19 mouse cellular contexts compared by ENCODE assay signal in the genomic region with DNA sequence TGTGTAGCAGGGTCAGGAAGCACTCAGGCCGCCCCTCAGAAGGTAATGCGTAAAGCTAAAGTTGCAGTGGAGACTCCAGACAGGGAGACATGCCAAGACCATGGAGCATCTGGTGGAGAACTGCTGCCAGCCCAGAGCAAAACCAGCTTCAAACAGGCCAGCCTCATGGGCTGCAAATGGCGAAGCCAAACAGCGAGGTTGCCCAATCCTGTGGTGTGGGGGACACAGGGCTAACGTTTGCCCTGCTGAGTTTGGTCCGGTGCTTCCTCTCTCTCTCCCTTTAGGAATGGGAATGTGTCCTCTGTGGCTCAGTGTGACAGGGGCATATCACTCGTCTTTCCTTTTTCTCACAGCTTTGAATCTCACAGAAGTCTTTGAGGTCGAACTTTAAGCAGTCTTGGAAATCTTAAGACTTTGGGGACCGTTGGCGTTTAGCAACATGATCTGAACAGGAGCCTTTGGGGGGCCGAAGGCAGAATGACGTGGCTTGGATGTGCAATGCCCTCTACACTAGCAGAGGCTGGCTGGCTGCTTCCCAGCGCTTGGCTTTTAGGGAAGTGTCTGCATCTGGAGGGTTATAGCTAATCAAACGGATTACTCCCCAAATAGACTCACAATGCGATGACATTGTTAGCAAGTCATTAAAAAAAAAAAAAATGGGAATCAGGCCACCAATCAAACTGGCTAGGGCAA. TPM values are rescaled to one million over a fixed set of nuclear protein-coding genes. Genes with fewer than 3 reads are reported as not detected.
"Had no signal": no experiment of that assay in that cellular context is flagged by ENCODE, and none has a peak within 500 bp of the region (broad histone marks: within the 10 kb centered on the region; RNA-seq: fewer than 3 reads in every experiment).

No protein-coding gene starts in this region.

- ATAC-seq: hindbrain, embryonic 16.5 days; inflammation-experienced regulatory T-cells, adult 6 months; intestine, embryonic 15.5 days; intestine, postnatal 0 days had no signal

- DNase-seq: gastrocnemius, adult 2 months; gastrocnemius, postnatal 14 days; gastrocnemius, postnatal 36 days; heart, adult 2 months; heart, postnatal 10 days; heart, postnatal 4 days; kidney, adult 18-20 months; kidney, adult 8-10 months; kidney, postnatal 10 days; kidney, postnatal 25 days; layer of hippocampus, adult 9-11 months; layer of hippocampus, postnatal 36 days; left cerebral cortex, postnatal 4 days; liver; liver, embryonic 13.5 days had no signal

RNA-seq across cellular contexts. Expression of gene Chrna1, which starts 43.9 kb away (rescaled TPM):
- total RNA-seq: heart, adult 2 months; heart, postnatal 10 days had no signal
